Mouse (Mus musculus) T-helper 17 cell (primary cell): ENCODE data around the gene 2700049A03Rik.

ENCODE experiments used
- in situ Hi-C, 2 experiments: fragments of 300-600 bp; cut with MboI, MseI; formaldehyde crosslinking; loops; 1 replicate in 1 of 2; 2 replicates in 1 of 2; pipeline ENCODE4 v1.15.1; 2025; ENCODE audit warnings: high pct_unique_total_duplicates in 2 of 2

The 2700049A03Rik gene

DNA sequence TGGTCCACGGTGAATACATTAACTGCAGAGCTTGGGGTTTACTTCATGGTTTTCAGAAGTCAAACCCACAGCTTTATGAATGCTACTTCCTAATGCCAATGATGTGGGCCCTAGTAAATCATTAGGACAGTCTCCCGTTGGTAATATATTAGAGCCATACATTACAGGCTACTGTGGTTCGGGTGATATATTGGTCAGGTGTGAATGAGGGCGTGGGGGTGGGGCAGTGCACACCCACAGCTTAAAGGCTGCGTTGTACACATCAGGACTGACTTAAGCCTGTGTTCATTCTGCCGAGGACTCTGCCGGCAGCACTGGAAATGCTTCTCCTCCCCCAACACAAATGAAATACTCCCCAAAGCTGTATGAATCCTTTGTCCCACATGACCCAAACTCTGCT, 118.1 kb downstream of the 2700049A03Rik start:
- in situ Hi-C loops: no loop called here

DNA sequence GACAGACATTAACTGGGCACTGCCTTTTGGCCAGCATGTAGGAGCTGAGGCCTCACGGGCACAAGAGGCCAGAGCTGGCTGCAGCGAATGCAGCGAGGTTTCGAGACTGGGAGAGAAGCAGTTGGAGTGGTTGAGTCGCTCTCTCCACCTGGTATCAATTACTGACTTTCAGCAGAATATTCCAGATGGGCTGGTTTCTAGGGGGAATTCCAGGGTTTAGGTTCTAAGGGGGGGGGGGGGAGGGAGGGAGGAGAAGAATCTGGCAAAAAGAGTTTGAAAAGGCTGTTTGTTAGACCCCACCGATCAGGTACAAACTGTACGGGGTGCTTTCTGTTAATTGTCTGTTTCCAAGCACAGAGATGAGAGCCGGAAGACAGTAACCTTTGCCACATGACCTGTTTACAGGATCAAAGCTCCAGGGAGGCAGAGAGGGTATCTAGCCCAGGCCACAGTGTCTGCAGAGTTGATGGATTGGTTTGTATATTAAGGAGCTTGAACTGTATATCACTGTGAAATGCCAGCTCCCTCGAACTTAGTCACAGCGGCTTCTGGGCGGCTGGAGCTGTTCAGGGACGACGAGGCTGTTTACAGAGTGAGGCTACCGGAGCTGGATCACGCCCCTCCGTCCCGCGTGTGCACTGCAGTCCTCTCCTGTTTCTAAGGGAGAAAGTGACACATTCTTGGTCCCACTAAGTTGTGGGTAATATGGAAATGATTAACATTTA, 121.7 kb downstream of the 2700049A03Rik start:
- in situ Hi-C loops: no loop called here

- in situ Hi-C loops: no loop called here
Measured at GRCm38 (mm10) chr12:71264211-71264610, 127.6 kb downstream of the 2700049A03Rik start.

DNA sequence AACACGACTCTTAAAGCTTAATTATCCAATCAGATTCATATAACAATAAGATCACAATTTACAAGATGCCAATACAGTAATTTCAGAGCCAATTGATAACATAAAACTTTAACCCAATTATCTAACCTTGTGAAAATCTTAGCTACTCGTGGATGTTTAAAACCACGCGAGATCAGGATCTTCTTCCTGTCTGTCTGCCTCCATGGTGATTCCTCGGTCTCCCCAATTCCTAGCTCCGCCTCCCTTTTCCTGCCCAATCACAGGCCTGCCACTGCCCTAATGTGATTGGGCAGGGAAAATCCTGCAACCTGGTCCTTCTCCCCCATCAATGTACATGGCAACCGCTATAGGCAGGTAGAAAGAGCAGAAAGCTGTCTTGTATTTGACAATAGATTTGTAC, 132.7 kb downstream of the 2700049A03Rik start:
- in situ Hi-C loops: no loop called here

GRCm38 (mm10) chr12:71271131-71271530, 134.5 kb downstream of the 2700049A03Rik start:
- in situ Hi-C loops: no loop called here

- in situ Hi-C loops: no loop called here
Measured at GRCm38 (mm10) chr12:71274519-71275237, 138.0 kb downstream of the 2700049A03Rik start.

GRCm38 (mm10) chr12:71275906-71276595, 139.4 kb downstream of the 2700049A03Rik start:
- in situ Hi-C loops: no loop called here

- in situ Hi-C loops: no loop called here
Measured at GRCm38 (mm10) chr12:71279521-71280262, 143.0 kb downstream of the 2700049A03Rik start.

GRCm38 (mm10) chr12:71281201-71281768, 144.6 kb downstream of the 2700049A03Rik start:
- in situ Hi-C loops: no loop called here

DNA sequence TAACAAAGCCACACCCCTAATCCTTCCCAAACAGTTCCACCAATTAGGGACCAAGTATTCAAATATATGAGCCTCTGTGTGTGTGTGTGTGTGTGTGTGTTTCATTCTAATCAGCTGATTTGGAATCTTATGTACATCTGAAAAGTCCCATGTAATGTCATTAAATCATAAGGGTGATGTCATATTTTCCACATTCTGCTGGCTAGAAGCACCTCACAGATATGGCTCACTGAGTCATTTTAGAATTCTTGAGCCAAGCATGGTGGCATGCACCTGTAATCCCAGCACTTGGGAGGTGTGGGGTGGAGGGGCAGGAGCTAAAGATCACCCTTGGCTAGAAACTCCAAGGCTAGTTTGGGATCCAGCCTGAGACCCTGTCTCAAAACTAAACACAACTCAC, 148.8 kb downstream of the 2700049A03Rik start:
- in situ Hi-C loops: no loop called here

DNA sequence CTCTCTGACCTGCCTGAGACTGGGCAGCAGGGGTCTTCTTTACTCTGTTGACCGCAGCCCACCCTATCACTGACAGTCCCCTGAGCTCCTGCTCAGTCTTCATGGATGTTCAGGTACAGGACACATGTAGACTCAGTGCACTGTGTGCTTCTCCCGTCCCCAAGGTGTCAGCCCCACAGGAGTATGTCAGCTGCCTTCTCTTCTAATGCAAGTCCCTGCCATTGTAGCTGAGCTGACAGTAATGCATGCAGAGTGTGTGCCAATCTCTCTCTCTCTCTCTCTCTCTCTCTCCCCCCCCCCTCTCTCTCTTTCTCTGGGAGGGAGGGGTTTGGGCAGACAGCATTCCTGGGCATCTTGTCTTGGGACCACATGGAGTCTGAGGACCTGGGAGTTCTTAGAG, 153.8 kb downstream of the 2700049A03Rik start:
- in situ Hi-C loops: no loop called here
